Mouse (Mus musculus) bone marrow macrophage, adult 2 months (primary cell): ENCODE data around the gene Rell1.

Experiments used
- CTCF ChIP-seq: IDR thresholded peaks from 2 replicates; pipeline ENCODE4 v1.5.1; 2012; ENCODE audit warnings: low read depth, mild to moderate bottlenecking, low read length, moderate library complexity
- POLR2A ChIP-seq: IDR thresholded peaks from 2 replicates; pipeline ENCODE4 v1.6.1; 2012; ENCODE audit warnings: mild to moderate bottlenecking, low read depth, low read length, borderline replicate concordance

- TF ChIP-seq CTCF, result no peak
- TF ChIP-seq POLR2A, result no peak
Measured at GRCm38 (mm10) chr5:63891912-63892311, 76.8 kb downstream of the Rell1 start.
